Mouse (Mus musculus): ENCODE results near the gene Tmem259.

Gene Tmem259

GRCm38 (mm10) chr10:80016511-80016910, 32.4 kb upstream of the Tmem259 start, which contains the start of gene Arhgap45:
Arhgap45 (plus strand) TSS chr10:80016653.
- DNase-seq (ENCODE audit: low read depth, low spot score), result no peak

GRCm38 (mm10) chr10:80015583-80015982, 31.5 kb upstream of the Tmem259 start:
- no peak for DNase-seq (ENCODE audit: low read depth, low spot score)

GRCm38 (mm10) chr10:80014484-80015290, 30.6 kb upstream of the Tmem259 start:
- DNase-seq (ENCODE audit: low read depth, low spot score), result no peak

GRCm38 (mm10) chr10:80013609-80014008, 29.5 kb upstream of the Tmem259 start:
- no peak for DNase-seq (ENCODE audit: low read depth, low spot score)

GRCm38 (mm10) chr10:80011740-80012139, 27.6 kb upstream of the Tmem259 start:
- no peak for DNase-seq (ENCODE audit: low read depth, low spot score)

- no peak for DNase-seq (ENCODE audit: low read depth, low spot score)
Measured at GRCm38 (mm10) chr10:80004233-80004705, 20.1 kb upstream of the Tmem259 start.

GRCm38 (mm10) chr10:80003374-80004232, 19.5 kb upstream of the Tmem259 start:
- DNase-seq (ENCODE audit: low read depth, low spot score), result no peak

GRCm38 (mm10) chr10:80002829-80003228, 18.7 kb upstream of the Tmem259 start:
- no peak for DNase-seq (ENCODE audit: low read depth, low spot score)

GRCm38 (mm10) chr10:80001945-80002344, 17.8 kb upstream of the Tmem259 start:
- no peak for DNase-seq (ENCODE audit: low read depth, low spot score)

- no peak for DNase-seq (ENCODE audit: low read depth, low spot score)
Measured at GRCm38 (mm10) chr10:79997819-79998218, 13.7 kb upstream of the Tmem259 start.

- DNase-seq (ENCODE audit: low read depth, low spot score), result peak; percentile 93
Measured at GRCm38 (mm10) chr10:79997034-79997760, 13.1 kb upstream of the Tmem259 start.

- peak; percentile 95 for DNase-seq (ENCODE audit: low read depth, low spot score)
Measured at GRCm38 (mm10) chr10:79996272-79997033, 12.3 kb upstream of the Tmem259 start, which contains the start of gene Abca7. Abca7 (plus strand) TSS chr10:79996494.

- DNase-seq (ENCODE audit: low read depth, low spot score), result no peak
Measured at GRCm38 (mm10) chr10:79995636-79996035, 11.5 kb upstream of the Tmem259 start.

GRCm38 (mm10) chr10:79994397-79995115, 10.4 kb upstream of the Tmem259 start:
- no peak for DNase-seq (ENCODE audit: low read depth, low spot score)

GRCm38 (mm10) chr10:79991548-79991947, 7.4 kb upstream of the Tmem259 start:
- DNase-seq (ENCODE audit: low read depth, low spot score), result no peak

- no peak for DNase-seq (ENCODE audit: low read depth, low spot score)
Measured at GRCm38 (mm10) chr10:79991099-79991498, 7.0 kb upstream of the Tmem259 start.

GRCm38 (mm10) chr10:79989870-79990269, 5.7 kb upstream of the Tmem259 start:
- peak; percentile 80 for DNase-seq (ENCODE audit: low read depth, low spot score)

GRCm38 (mm10) chr10:79989272-79989786, 5.2 kb upstream of the Tmem259 start:
- no peak for DNase-seq (ENCODE audit: low read depth, low spot score)

GRCm38 (mm10) chr10:79988506-79989271, 4.6 kb upstream of the Tmem259 start, which contains the start of gene Cnn2:
Cnn2 (plus strand) TSS chr10:79988584.
- peak; percentile 43 for DNase-seq (ENCODE audit: low read depth, low spot score)

All from forelimb bud, embryonic 11.5 days (tissue).